8 mouse cellular contexts compared by ENCODE assay signal in the genomic region with DNA sequence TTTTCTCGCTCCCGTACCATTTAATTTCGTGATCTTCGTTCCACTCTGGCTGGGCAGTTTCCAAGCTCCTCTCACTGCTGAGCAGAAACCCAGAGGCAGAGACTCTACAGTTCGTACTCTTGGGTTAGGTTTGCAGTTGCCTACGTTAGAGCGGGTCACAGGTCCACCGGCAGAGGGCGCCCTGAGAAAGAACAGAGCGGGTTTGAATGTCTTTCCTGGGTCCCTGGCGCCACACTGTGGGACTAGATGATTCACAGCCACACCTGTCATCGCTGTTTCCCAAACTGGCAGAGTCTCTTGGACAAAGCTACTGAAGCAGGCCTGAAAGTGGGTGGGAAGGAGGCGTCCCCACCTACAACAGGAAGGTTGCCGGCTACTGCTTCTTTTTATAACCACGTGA.
DNase-seq lines count a peak whose midpoint lies in the region; ATAC-seq and TF ChIP-seq lines count a peak whose summit lies in the region.

No protein-coding gene starts in this region.

- H3K4me1 ChIP-seq in kidney, adult 2 months (ENCODE audit: control insufficient read depth, insufficient read depth, low read length): no peaks in the 10 kb centered on the region
- H3K4me1 ChIP-seq in limb, embryonic 10.5 days: peaks cover 8% of the 10 kb centered on the region
- H3K4me1 ChIP-seq in midbrain, postnatal 0 days (ENCODE audit: insufficient read depth, low read length): peaks cover 5% of the 10 kb centered on the region; the same call in 1 of the 2 replicates

- peak; percentile 80 for ATAC-seq in midbrain, postnatal 0 days (ENCODE audit: low FRiP score)

- 3% methylated on average over 15 of the region's 15 CpGs for WGBS in kidney, adult 2 months
- 2% methylated on average over 15 of the region's 15 CpGs for WGBS in limb, embryonic 10.5 days
- 3% methylated on average over 15 of the region's 15 CpGs for WGBS in midbrain, postnatal 0 days

- no peaks in the 10 kb centered on the region for H3K9me3 ChIP-seq in limb, embryonic 10.5 days (replicated peaks)
- no peaks in the 10 kb centered on the region for H3K9me3 ChIP-seq in midbrain, postnatal 0 days (ENCODE audit: low read length)

- no peaks in the 10 kb centered on the region for H3K27me3 ChIP-seq in kidney, adult 2 months (replicated peaks; ENCODE audit: control insufficient read depth, insufficient read depth, low read length)
- H3K27me3 ChIP-seq in limb, embryonic 10.5 days (ENCODE audit: low read depth, poor library complexity, severe bottlenecking): peaks cover 100% of the 10 kb centered on the region
- H3K27me3 ChIP-seq in midbrain, postnatal 0 days (ENCODE audit: insufficient read depth, low read length): peaks cover 22% of the 10 kb centered on the region
- peaks cover 4% of the 10 kb centered on the region for H3K27me3 ChIP-seq in splenic B cell, adult 2 months (ENCODE audit: control insufficient read depth, insufficient read depth, low read length, poor library complexity, severe bottlenecking)

- TF ChIP-seq CTCF in kidney, adult 2 months (conservative IDR thresholded peaks at IDR 0.05; ENCODE audit: insufficient read depth, insufficient read length, low read depth, low read length): peak; percentile 81
- TF ChIP-seq CTCF in midbrain, postnatal 0 days (IDR thresholded peaks at IDR 0.05): peak; percentile 96

- H3K9ac ChIP-seq in midbrain, postnatal 0 days (replicated peaks; ENCODE audit: low read length, poor library complexity, severe bottlenecking): no peak overlapping the region

- H3K36me3 ChIP-seq in kidney, adult 2 months (ENCODE audit: control insufficient read depth, insufficient read depth, low read length): no peaks in the 10 kb centered on the region
- H3K36me3 ChIP-seq in limb, embryonic 10.5 days: no peaks in the 10 kb centered on the region
- H3K36me3 ChIP-seq in midbrain, postnatal 0 days (ENCODE audit: insufficient read depth, low read length): no peaks in the 10 kb centered on the region
- H3K36me3 ChIP-seq in splenic B cell, adult 2 months (ENCODE audit: control insufficient read depth, insufficient read depth, low read length, poor library complexity, severe bottlenecking): no peaks in the 10 kb centered on the region

- no peak overlapping the region for H3K4me2 ChIP-seq in midbrain, postnatal 0 days (ENCODE audit: low read depth, low read length, poor library complexity, severe bottlenecking)

- H3K27ac ChIP-seq in kidney, adult 2 months (ENCODE audit: insufficient read depth, low read depth, low read length): no peak overlapping the region
- H3K27ac ChIP-seq in limb, embryonic 10.5 days: no peak overlapping the region
- H3K27ac ChIP-seq in midbrain, postnatal 0 days (ENCODE audit: low read depth, low read length): peak overlapping the region; percentile 57; the same call in 1 of the 2 replicates

- TF ChIP-seq POLR2A in kidney, adult 2 months (IDR thresholded peaks at IDR 0.05; ENCODE audit: low read depth, low read length): no peak

- H3K4me3 ChIP-seq in kidney, adult 2 months (ENCODE audit: insufficient read depth, low read depth, low read length): no peak overlapping the region
- no peak overlapping the region for H3K4me3 ChIP-seq in limb, embryonic 10.5 days
- no peak overlapping the region for H3K4me3 ChIP-seq in midbrain, postnatal 0 days (ENCODE audit: low read depth, low read length)

- DNase-seq in heart, adult 11 months: peak; percentile 91
- DNase-seq in heart, postnatal 25 days (ENCODE audit: low spot score): no peak
- peak; percentile 93 to 97 for DNase-seq in cerebellum, postnatal 4 days (ENCODE audit: low spot score in 2 of 2)
- DNase-seq in gastrocnemius, postnatal 14 days: peak; percentile 76
- DNase-seq in kidney, adult 2 months: peak; percentile 67
- peak; percentile 88 for DNase-seq in limb, embryonic 10.5 days (ENCODE audit: low spot score)
- peak; percentile 95 for DNase-seq in midbrain, postnatal 0 days (ENCODE audit: low spot score)
- peak; percentile 54 for DNase-seq in splenic B cell, adult 2 months (ENCODE audit: low read depth, low spot score)

- intact Hi-C loops in heart, postnatal 25 days (cut with DNase I): loop anchor here (2.0 to 5.0 kb wide), 2 partner anchors 48 to 50 kb away; no protein-coding TSS in a partner anchor
- intact Hi-C loops in gastrocnemius, postnatal 14 days (cut with DNase I; ENCODE audit: low total_unique reads): loop anchor here (2.0 to 5.0 kb wide), 2 partner anchors 46 to 50 kb away; no protein-coding TSS in a partner anchor
